Mouse (Mus musculus): Measurements from ENCODE around the gene Luc7l3.
"Not testable (repeated sequence)": the region's sequence is repeated elsewhere in the genome, so short reads cannot be mapped to it uniquely, and the experiment has no call there.

Gene Luc7l3

GRCm38 (mm10) chr11:94294996-94295845 lies 26.6 kb downstream of the Luc7l3 start:
- DNase-seq (ENCODE audit: low read depth, low spot score) = no peak

GRCm38 (mm10) chr11:94290062-94290740 lies 31.6 kb downstream of the Luc7l3 start:
- DNase-seq (ENCODE audit: low read depth, low spot score) = no peak

- no peak for DNase-seq (ENCODE audit: low read depth, low spot score)
These were observed 34.7 kb downstream of the Luc7l3 start for GRCm38 (mm10) chr11:94287105-94287504.

- DNase-seq (ENCODE audit: low read depth, low spot score) = peak; percentile 25
These were observed 35.8 kb downstream of the Luc7l3 start for GRCm38 (mm10) chr11:94285886-94286574.

GRCm38 (mm10) chr11:94283536-94284099 lies 38.2 kb downstream of the Luc7l3 start:
- no peak for DNase-seq (ENCODE audit: low read depth, low spot score)

- DNase-seq (ENCODE audit: low read depth, low spot score) = no peak
These were observed 39.5 kb downstream of the Luc7l3 start for GRCm38 (mm10) chr11:94282291-94282690.

- peak; percentile 44 for DNase-seq (ENCODE audit: low read depth, low spot score)
These were observed 40.3 kb downstream of the Luc7l3 start, which contains the start of gene Gm21885 for GRCm38 (mm10) chr11:94281199-94282181. Gene Gm21885, plus strand, starts transcription at chr11:94281873.

- DNase-seq (ENCODE audit: low read depth, low spot score) = peak; percentile 99
These were observed 44.9 kb downstream of the Luc7l3 start for GRCm38 (mm10) chr11:94276869-94277337.

- DNase-seq (ENCODE audit: low read depth, low spot score) = no peak
These were observed 46.1 kb downstream of the Luc7l3 start for GRCm38 (mm10) chr11:94275686-94276085.

- DNase-seq (ENCODE audit: low read depth, low spot score) = no peak
These were observed 46.6 kb downstream of the Luc7l3 start for GRCm38 (mm10) chr11:94275226-94275625.

GRCm38 (mm10) chr11:94274206-94274867 lies 47.5 kb downstream of the Luc7l3 start:
- DNase-seq (ENCODE audit: low read depth, low spot score) = no peak

- DNase-seq (ENCODE audit: low read depth, low spot score) = no peak
These were observed 48.5 kb downstream of the Luc7l3 start for GRCm38 (mm10) chr11:94272960-94273927.

- no peak for DNase-seq (ENCODE audit: low read depth, low spot score)
These were observed 50.8 kb downstream of the Luc7l3 start for GRCm38 (mm10) chr11:94271015-94271414.

- no peak for DNase-seq (ENCODE audit: low read depth, low spot score)
These were observed 51.9 kb downstream of the Luc7l3 start for GRCm38 (mm10) chr11:94269906-94270305.

- no peak for DNase-seq (ENCODE audit: low read depth, low spot score)
These were observed 53.0 kb downstream of the Luc7l3 start for GRCm38 (mm10) chr11:94268761-94269160.

GRCm38 (mm10) chr11:94266155-94266554 lies 55.6 kb downstream of the Luc7l3 start:
- not testable (repeated sequence) for DNase-seq (ENCODE audit: low read depth, low spot score)

GRCm38 (mm10) chr11:94265134-94265785 lies 56.5 kb downstream of the Luc7l3 start:
- DNase-seq (ENCODE audit: low read depth, low spot score) = peak; percentile 85

Measured in brain, adult 2 months (tissue).